Comparison of ENCODE assay signal across 7 mouse cellular contexts in genomic region chr11:23255053-23255426, GRCm38 (mm10). TPM values are rescaled to one million over a fixed set of nuclear protein-coding genes. Genes with fewer than 3 reads are reported as not detected.
A peak's percentile ranks its signal among the peaks of the same experiment; 100 is the strongest.
DNase-seq lines count a peak whose midpoint lies in the region; ATAC-seq and TF ChIP-seq lines count a peak whose summit lies in the region.

No protein-coding gene starts in this region.

- peaks cover 3% of the 10 kb centered on the region; the same call in 1 of the 2 replicates for H3K4me1 ChIP-seq in lung, postnatal 0 days (ENCODE audit: insufficient read depth, low read depth, low read length)
- H3K4me1 ChIP-seq in forebrain, embryonic 10.5 days: peaks cover 28% of the 10 kb centered on the region
- peaks cover 16% of the 10 kb centered on the region for H3K4me1 ChIP-seq in limb, embryonic 13.5 days
- peaks cover 15% of the 10 kb centered on the region; the same call in 1 of the 2 replicates for H3K4me1 ChIP-seq in stomach, embryonic 14.5 days (ENCODE audit: control insufficient read depth, insufficient read depth, low read length)

- no peak for TF ChIP-seq CTCF in lung, postnatal 0 days (IDR thresholded peaks at IDR 0.05)

- no peak; the same call in 1 of the 2 replicates for ATAC-seq in lung, postnatal 0 days
- ATAC-seq in limb, embryonic 13.5 days (ENCODE audit: low FRiP score, low read depth): no peak
- no peak for ATAC-seq in stomach, embryonic 14.5 days (ENCODE audit: insufficient number of reproducible peaks, insufficient read depth, low FRiP score, low read depth)
- no peak; the same call in 1 of the 2 replicates for ATAC-seq in erythroid progenitor cell, adult 5-6 weeks (replicated peaks; ENCODE audit: low FRiP score, poor library complexity, severe bottlenecking)

- H3K9me3 ChIP-seq in lung, postnatal 0 days (ENCODE audit: low read length): no peaks in the 10 kb centered on the region
- H3K9me3 ChIP-seq in forebrain, embryonic 10.5 days: no peaks in the 10 kb centered on the region
- H3K9me3 ChIP-seq in limb, embryonic 13.5 days: no peaks in the 10 kb centered on the region
- H3K9me3 ChIP-seq in stomach, embryonic 14.5 days (ENCODE audit: control insufficient read depth, low read depth, low read length): no peaks in the 10 kb centered on the region

- H3K36me3 ChIP-seq in lung, postnatal 0 days (ENCODE audit: insufficient read depth, low read length): no peaks in the 10 kb centered on the region
- peaks cover 16% of the 10 kb centered on the region for H3K36me3 ChIP-seq in forebrain, embryonic 10.5 days (replicated peaks)
- H3K36me3 ChIP-seq in limb, embryonic 13.5 days: no peaks in the 10 kb centered on the region
- H3K36me3 ChIP-seq in stomach, embryonic 14.5 days (ENCODE audit: control insufficient read depth, insufficient read depth, low read length): no peaks in the 10 kb centered on the region

- peak overlapping the region; percentile 94 for H3K27ac ChIP-seq in lung, postnatal 0 days (ENCODE audit: low read length)
- peak overlapping the region; percentile 100 for H3K27ac ChIP-seq in forebrain, embryonic 10.5 days
- H3K27ac ChIP-seq in limb, embryonic 13.5 days: peak overlapping the region; percentile 91
- peak overlapping the region; percentile 85 for H3K27ac ChIP-seq in stomach, embryonic 14.5 days (ENCODE audit: low read length)

- TF ChIP-seq EP300 in lung, postnatal 0 days (IDR thresholded peaks at IDR 0.05): no peak

- peak overlapping the region; percentile 65 for H3K9ac ChIP-seq in lung, postnatal 0 days (replicated peaks; ENCODE audit: low read depth)
- peak overlapping the region; percentile 84 for H3K9ac ChIP-seq in limb, embryonic 13.5 days
- H3K9ac ChIP-seq in stomach, embryonic 14.5 days (replicated peaks; ENCODE audit: low read depth, low read length): peak overlapping the region; percentile 65

- H3K4me3 ChIP-seq in lung, postnatal 0 days (ENCODE audit: low read depth, low read length): peak overlapping the region; percentile 53
- H3K4me3 ChIP-seq in forebrain, embryonic 10.5 days: peak overlapping the region; percentile 84
- peak overlapping the region; percentile 67 for H3K4me3 ChIP-seq in limb, embryonic 13.5 days
- peak overlapping the region; percentile 99 for H3K4me3 ChIP-seq in stomach, embryonic 14.5 days (ENCODE audit: low read depth, low read length)

- WGBS in lung, postnatal 0 days: 2% methylated on average over 24 of the region's 24 CpGs
- WGBS in forebrain, embryonic 10.5 days: 2% methylated on average over 24 of the region's 24 CpGs
- WGBS in limb, embryonic 13.5 days: 1% methylated on average over 24 of the region's 24 CpGs
- 2% methylated on average over 24 of the region's 24 CpGs for WGBS in stomach, embryonic 14.5 days

- no peaks in the 10 kb centered on the region for H3K27me3 ChIP-seq in lung, postnatal 0 days (replicated peaks; ENCODE audit: insufficient read depth, low read length)
- H3K27me3 ChIP-seq in forebrain, embryonic 10.5 days (ENCODE audit: poor library complexity, severe bottlenecking): no peaks in the 10 kb centered on the region
- H3K27me3 ChIP-seq in limb, embryonic 13.5 days: no peaks in the 10 kb centered on the region
- no peaks in the 10 kb centered on the region for H3K27me3 ChIP-seq in stomach, embryonic 14.5 days (ENCODE audit: control insufficient read depth, insufficient read depth, low read length)

- peak overlapping the region; percentile 70 for H3K4me2 ChIP-seq in lung, postnatal 0 days (replicated peaks; ENCODE audit: low read depth, low read length)
- peak overlapping the region; percentile 63 for H3K4me2 ChIP-seq in limb, embryonic 13.5 days (replicated peaks)
- H3K4me2 ChIP-seq in stomach, embryonic 14.5 days (replicated peaks; ENCODE audit: low read depth, low read length): peak overlapping the region; percentile 48

- no peak for DNase-seq in lung, postnatal 0 days (ENCODE audit: low spot score)
- DNase-seq in lung, postnatal 14 days: no peak
- no peak for DNase-seq in forebrain, embryonic 10.5 days (ENCODE audit: extremely low spot score, low spot score)
- DNase-seq in spleen, adult 12 weeks (ENCODE audit: low spot score): no peak

RNA-seq across cellular contexts. Expression of gene Xpo1, which starts 0.8 kb away (rescaled TPM):
- polyA plus RNA-seq in lung, postnatal 0 days (2015; fragmentation: Nextera tagmentation; extraction: Ambion mirVana): 17.3 and 21.8 TPM in 2 replicates
- polyA plus RNA-seq in forebrain, embryonic 10.5 days (2016; fragmentation: Nextera tagmentation; extraction: Ambion mirVana): 135 and 146 TPM in 2 replicates
- 102 and 116 TPM in 2 replicates for polyA plus RNA-seq in limb, embryonic 13.5 days (2015; fragmentation: Nextera tagmentation; extraction: Ambion mirVana)
- 118 and 125 TPM in 2 replicates for polyA plus RNA-seq in stomach, embryonic 14.5 days (2014; fragmentation: Nextera tagmentation; extraction: Ambion mirVana)
- total RNA-seq in erythroid progenitor cell, adult 5-6 weeks (2015; ENCODE audit: low replicate concordance): 111 and 145 TPM in 2 replicates
- 324 and 351 TPM in 2 replicates for total RNA-seq in erythroid progenitor cell, adult 5-6 weeks (2017; ENCODE audit: low replicate concordance)

RNA-seq across cellular contexts. Expression of gene Usp34, which starts 51.7 kb away (rescaled TPM):
- 15.3 and 22.0 TPM in 2 replicates for polyA plus RNA-seq in lung, postnatal 0 days (2015; fragmentation: Nextera tagmentation; extraction: Ambion mirVana)
- polyA plus RNA-seq in forebrain, embryonic 10.5 days (2016; fragmentation: Nextera tagmentation; extraction: Ambion mirVana): 21.7 and 26.1 TPM in 2 replicates
- 30.6 and 30.7 TPM in 2 replicates for polyA plus RNA-seq in limb, embryonic 13.5 days (2015; fragmentation: Nextera tagmentation; extraction: Ambion mirVana)
- polyA plus RNA-seq in stomach, embryonic 14.5 days (2014; fragmentation: Nextera tagmentation; extraction: Ambion mirVana): 44.6 and 46.2 TPM in 2 replicates
- total RNA-seq in erythroid progenitor cell, adult 5-6 weeks (2015; ENCODE audit: low replicate concordance): 73.5 and 161 TPM in 2 replicates
- total RNA-seq in erythroid progenitor cell, adult 5-6 weeks (2017; ENCODE audit: low replicate concordance): 69.0 and 77.5 TPM in 2 replicates
